Mouse (Mus musculus) ES-E14 (cell line): ENCODE data around the gene Ubap2l. TPM values are rescaled to one million over a fixed set of nuclear protein-coding genes. Genes with fewer than 3 reads are reported as not detected.

Experiments
- DNase-seq: peaks from one replicate; pipeline ENCODE4 v3.0.0-alpha.2; 2013; ENCODE audit warnings: low read depth, low spot score
- H3K27ac ChIP-seq: 2 replicates; pipeline ENCODE4 v1.5.1; 2012; ENCODE audit warnings: low read depth, mild to moderate bottlenecking, low read length, moderate library complexity, mixed read lengths; ENCODE audit not compliant: poor library complexity, insufficient read depth, severe bottlenecking
- H3K36me3 ChIP-seq: 2 replicates; pipeline ENCODE4 v1.6.1; 2012; ENCODE audit warnings: mild to moderate bottlenecking, low read length, moderate library complexity, mixed read lengths; ENCODE audit not compliant: control insufficient read depth, poor library complexity, insufficient read depth, severe bottlenecking
- H3K4me1 ChIP-seq, 2 experiments: fragments of 150-350 bp in 1 of 2; sonication (generic) in 1 of 2; 2 replicates each; pipeline ENCODE4 v1.6.1; 2012; ENCODE audit warnings: low read length in 2 of 2, mild to moderate bottlenecking in 1 of 2, mixed read lengths in 1 of 2; ENCODE audit not compliant: control insufficient read depth in 2 of 2, insufficient read depth in 2 of 2, poor library complexity in 1 of 2
- H3K4me3 ChIP-seq, 2 experiments: fragments of 150-350 bp in 1 of 2; sonication (generic) in 1 of 2; 2 replicates each; pipeline ENCODE4 v1.5.1; 2012; ENCODE audit warnings: low read length in 2 of 2, low read depth in 1 of 2, mild to moderate bottlenecking in 1 of 2, mixed read lengths in 1 of 2; ENCODE audit not compliant: insufficient read depth in 1 of 2, poor library complexity in 1 of 2, severe bottlenecking in 1 of 2
- H3K9ac ChIP-seq: 2 replicates; pipeline ENCODE4 v1.6.1; 2012; ENCODE audit warnings: low read depth, mild to moderate bottlenecking, low read length, mixed read lengths; ENCODE audit not compliant: poor library complexity, insufficient read depth, severe bottlenecking
- H3K9me3 ChIP-seq: fragments of 150-350 bp; sonication (generic); 2 replicates; pipeline ENCODE4 v1.6.1; 2012; ENCODE audit warnings: low read depth, mild to moderate bottlenecking, low read length; ENCODE audit not compliant: control insufficient read depth, insufficient read depth
- CHD2 ChIP-seq: IDR thresholded peaks from 2 replicates; pipeline ENCODE4 v1.6.1; 2014; ENCODE audit warnings: mild to moderate bottlenecking, low read depth, low read length, inconsistent platforms
- HCFC1 ChIP-seq: IDR thresholded peaks from 2 replicates; pipeline ENCODE4 v1.6.1; 2012; ENCODE audit warnings: low read length, inconsistent platforms, borderline replicate concordance; ENCODE audit not compliant: insufficient read depth
- MAFK ChIP-seq: IDR thresholded peaks from 2 replicates; pipeline ENCODE4 v1.6.1; 2014; ENCODE audit warnings: mild to moderate bottlenecking, low read depth, low read length, inconsistent platforms; ENCODE audit not compliant: insufficient read depth
- ZC3H11A ChIP-seq: IDR thresholded peaks from 2 replicates; pipeline ENCODE4 v1.6.1; 2012; ENCODE audit warnings: low read depth, mild to moderate bottlenecking, inconsistent platforms, low read length, borderline replicate concordance
- ZNF384 ChIP-seq: IDR thresholded peaks from 2 replicates; pipeline ENCODE4 v1.6.1; 2012; ENCODE audit warnings: low read depth, low read length, inconsistent platforms
- in situ Hi-C, 2 experiments: fragments of 600-800 bp; cut with MboI; formaldehyde crosslinking; loops; one replicate each; pipeline ENCODE4 v1.15.1; 2025; ENCODE audit warnings: low sequenced_read_pairs in 2 of 2, inconsistent platforms in 1 of 2; ENCODE audit not compliant: unreplicated experiment in 2 of 2
- total RNA-seq: library from RNA; depleted of rRNA; stranded (reverse); fragments of 300-350 nt; gene quantifications from 2 replicates; pipeline ENCODE4 v1.2.3, GENCODE M21; 2012

Gene Ubap2l
- total RNA-seq, 1 experiment = 109 TPM

GRCm38 (mm10) chr3:90094453-90094852, 42.0 kb upstream of the Ubap2l start:
- in situ Hi-C loops = no loop called here

GRCm38 (mm10) chr3:90090892-90091291, 38.5 kb upstream of the Ubap2l start:
- no peak for TF ChIP-seq HCFC1
- peaks cover 71% of the 10 kb centered on the region for H3K36me3 ChIP-seq

More at GRCm38 (mm10) chr3:90094453-90094852, 42.0 kb upstream of the Ubap2l start:
- Histone ChIP-seq H3K9me3 (no peaks in the 10 kb centered on the region), H3K9ac (no peak overlapping the region), H3K36me3 (peaks cover 54% of the 10 kb centered on the region), H3K4me1 (peaks cover 6 to 17% of the 10 kb centered on the region in 2 experiments), H3K27ac (no peak overlapping the region), H3K4me3 (no peak overlapping the region)
- TF ChIP-seq CHD2 = no peak
- TF ChIP-seq ZNF384 = no peak
- TF ChIP-seq MAFK = no peak
- no peak for DNase-seq

GRCm38 (mm10) chr3:90088617-90089016, 36.2 kb upstream of the Ubap2l start:
- Histone ChIP-seq H3K36me3 (peaks cover 65% of the 10 kb centered on the region), H3K4me3 (no peak overlapping the region), H3K9ac (no peak overlapping the region), H3K27ac (no peak overlapping the region), H3K9me3 (no peaks in the 10 kb centered on the region), H3K4me1 (peaks cover 5 to 26% of the 10 kb centered on the region in 2 experiments)
- DNase-seq = no peak
- TF ChIP-seq ZNF384 = no peak
- TF ChIP-seq MAFK = no peak
- no peak for TF ChIP-seq ZC3H11A
- no peak for TF ChIP-seq CHD2
- TF ChIP-seq HCFC1 = no peak
- in situ Hi-C loops = no loop called here

More at GRCm38 (mm10) chr3:90090892-90091291, 38.5 kb upstream of the Ubap2l start:
- no peak for DNase-seq
- Histone ChIP-seq H3K4me3 (no peak overlapping the region), H3K4me1 (peaks cover 2 to 12% of the 10 kb centered on the region in 2 experiments; a peak in 3 of 4 replicates), H3K27ac (no peak overlapping the region), H3K9me3 (no peaks in the 10 kb centered on the region), H3K9ac (no peak overlapping the region)
- in situ Hi-C loops = no loop called here

- Histone ChIP-seq H3K9me3 (no peaks in the 10 kb centered on the region), H3K36me3 (peaks cover 48% of the 10 kb centered on the region), H3K27ac (no peak overlapping the region), H3K4me1 (peaks cover 13 to 30% of the 10 kb centered on the region in 2 experiments), H3K4me3 (no peak overlapping the region), H3K9ac (no peak overlapping the region)
- TF ChIP-seq ZC3H11A (no peak), MAFK (no peak), CHD2 (no peak), ZNF384 (no peak), HCFC1 (no peak)
- in situ Hi-C loops = no loop called here
- no peak for DNase-seq
These were observed 33.6 kb upstream of the Ubap2l start for GRCm38 (mm10) chr3:90086068-90086467.

- peaks cover 13 to 25% of the 10 kb centered on the region in 2 experiments; a peak in 3 of 4 replicates for H3K4me1 ChIP-seq
- TF ChIP-seq MAFK (no peak), ZC3H11A (no peak), ZNF384 (no peak), HCFC1 (no peak), CHD2 (no peak)
- H3K36me3 ChIP-seq = peaks cover 40% of the 10 kb centered on the region
- no peak overlapping the region for H3K4me3 ChIP-seq
- H3K9ac ChIP-seq = no peak overlapping the region
- in situ Hi-C loops = no loop called here
- DNase-seq = no peak
- H3K27ac ChIP-seq = no peak overlapping the region
- no peaks in the 10 kb centered on the region for H3K9me3 ChIP-seq
These were observed 32.9 kb upstream of the Ubap2l start for GRCm38 (mm10) chr3:90085281-90085680.
